Mouse (Mus musculus): Measurements from ENCODE around the gene Mllt6.
A peak's percentile ranks its signal among the peaks of the same experiment; 100 is the strongest.
"Not testable (repeated sequence)": the region's sequence is repeated elsewhere in the genome, so short reads cannot be mapped to it uniquely, and the experiment has no call there.

DNA sequence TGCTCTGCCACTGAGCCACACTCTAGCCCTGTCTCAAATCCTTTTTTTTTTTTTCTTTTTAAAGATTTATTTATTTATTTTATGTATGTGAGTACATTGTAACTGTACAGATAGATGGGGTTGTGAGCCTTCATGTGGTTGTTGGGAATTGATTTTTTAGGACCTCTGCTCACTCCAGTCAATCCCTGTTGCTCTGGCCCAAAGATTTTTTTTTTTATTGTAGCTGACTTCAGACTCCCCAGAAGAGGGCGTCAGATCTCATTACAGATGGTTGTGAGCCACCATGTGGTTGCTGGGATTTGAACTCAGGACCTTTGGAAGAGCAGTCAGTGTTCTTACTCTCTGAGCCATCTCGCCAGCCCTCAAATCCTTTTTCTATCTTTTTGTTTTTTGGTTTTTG, 46.9 kb downstream of the Mllt6 start:
- peak; percentile 13; the same call in 1 of the 2 replicates for TF ChIP-seq CTCF (IDR thresholded peaks at IDR 0.05; ENCODE audit: low read depth)
- TF ChIP-seq EP300 (IDR thresholded peaks at IDR 0.05; ENCODE audit: low read depth): not testable (repeated sequence)

Data from liver, embryonic 14.5 days (tissue).